Mouse (Mus musculus): ENCODE results near the gene Adgrb2. TPM values are rescaled to one million over a fixed set of nuclear protein-coding genes. Genes with fewer than 3 reads are reported as not detected.
A peak's percentile ranks its signal among the peaks of the same experiment; 100 is the strongest.

The Adgrb2 gene
- total RNA-seq, 2 experiments from 2014 or later: 21.0 to 24.4 TPM

DNA sequence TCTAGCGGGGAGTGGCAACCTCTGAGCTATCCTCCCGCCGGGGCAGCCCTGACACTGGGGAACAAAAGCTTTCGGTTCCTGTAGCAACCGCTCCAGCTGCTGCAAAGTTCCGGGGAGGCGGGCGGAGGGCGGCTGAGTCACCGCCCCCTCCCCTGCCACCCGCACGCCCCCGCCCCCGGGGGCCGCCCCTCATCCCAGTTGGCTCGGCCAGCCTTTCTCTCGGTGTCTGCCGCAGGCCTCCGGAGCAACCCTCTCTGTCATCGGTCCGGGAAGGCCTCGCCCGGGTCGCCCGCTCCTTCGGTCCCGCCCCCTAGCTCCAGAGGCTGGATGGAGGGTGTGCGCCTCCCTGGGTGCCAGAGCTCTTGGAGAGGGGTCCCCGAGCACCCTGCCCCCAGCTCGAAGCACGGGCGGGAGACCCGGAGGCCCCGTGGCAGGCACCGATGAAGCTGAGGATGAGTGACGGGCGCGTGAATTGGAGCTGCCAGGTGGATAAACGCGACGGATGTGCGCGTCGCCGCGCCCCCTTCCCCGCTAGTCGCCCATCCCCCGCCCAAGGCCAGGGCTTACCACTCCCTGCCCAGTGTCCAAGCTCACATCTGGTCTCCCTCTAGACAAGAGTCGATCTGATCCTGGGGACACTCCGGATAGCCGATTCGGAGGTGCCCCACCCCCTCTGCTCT lies 3.3 kb downstream of the Adgrb2 start:
- peak; percentile 81 to 87 for DNase-seq

DNA sequence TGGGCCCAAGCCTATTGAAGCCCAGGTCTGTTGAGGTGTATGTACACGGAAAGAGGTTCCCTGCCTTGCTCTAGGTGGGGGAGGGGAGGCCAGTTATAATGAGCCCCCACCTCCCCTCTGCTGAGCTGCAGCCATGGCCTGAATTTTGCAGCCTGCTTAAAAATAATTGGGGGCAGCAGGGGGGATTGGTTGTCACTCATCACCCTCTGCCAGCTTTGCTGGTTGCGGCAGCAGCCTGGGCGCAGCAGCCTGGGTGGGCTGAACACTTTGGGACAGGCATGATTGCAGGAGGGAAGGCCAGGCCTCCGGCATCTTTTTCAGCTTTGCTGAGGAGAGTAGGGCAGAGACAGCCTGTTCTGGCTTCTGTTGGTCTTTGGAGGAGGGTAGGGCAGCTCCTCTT lies 5.3 kb downstream of the Adgrb2 start:
- no peak for DNase-seq

DNA sequence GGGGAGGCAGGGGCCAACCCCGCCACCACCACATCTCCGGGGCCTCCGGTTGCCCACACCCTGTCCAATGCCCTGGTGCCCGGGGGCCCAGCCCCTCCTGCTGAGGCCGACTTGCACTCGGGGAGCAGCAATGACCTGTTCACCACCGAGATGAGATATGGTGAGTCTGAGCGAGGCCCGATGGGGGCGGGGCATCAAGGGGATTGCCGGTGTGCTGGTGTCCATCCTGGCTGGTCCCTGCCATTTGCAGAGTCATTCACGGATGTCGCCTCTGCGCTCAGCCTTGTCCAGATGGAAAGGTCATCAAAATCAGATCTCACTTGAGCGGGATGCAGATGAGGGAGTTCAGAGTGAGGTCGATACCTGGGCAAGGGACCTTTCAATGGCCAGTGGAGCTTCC lies 8.1 kb downstream of the Adgrb2 start:
- no peak for DNase-seq

DNA sequence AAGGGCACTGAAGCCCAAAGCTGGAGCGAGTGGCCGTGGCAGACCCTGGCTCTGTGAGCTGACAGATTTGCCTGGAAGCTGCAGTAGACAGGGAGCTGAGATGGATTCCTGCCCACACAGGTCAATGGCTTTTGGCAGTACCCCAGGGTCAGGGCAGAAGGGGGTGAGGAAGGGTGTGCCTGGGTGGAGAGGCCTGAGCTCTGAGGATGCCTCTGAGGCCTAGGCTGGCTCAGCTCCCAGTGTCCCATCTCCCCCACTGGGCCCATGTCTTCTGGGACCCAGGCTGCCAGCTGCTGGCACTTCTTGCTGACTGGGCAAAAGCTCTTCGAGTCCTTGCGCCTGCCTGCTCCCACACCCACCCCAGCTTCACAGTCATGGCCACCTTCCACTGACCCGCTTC lies 8.5 kb downstream of the Adgrb2 start:
- peak; percentile 42 to 46 for DNase-seq

DNA sequence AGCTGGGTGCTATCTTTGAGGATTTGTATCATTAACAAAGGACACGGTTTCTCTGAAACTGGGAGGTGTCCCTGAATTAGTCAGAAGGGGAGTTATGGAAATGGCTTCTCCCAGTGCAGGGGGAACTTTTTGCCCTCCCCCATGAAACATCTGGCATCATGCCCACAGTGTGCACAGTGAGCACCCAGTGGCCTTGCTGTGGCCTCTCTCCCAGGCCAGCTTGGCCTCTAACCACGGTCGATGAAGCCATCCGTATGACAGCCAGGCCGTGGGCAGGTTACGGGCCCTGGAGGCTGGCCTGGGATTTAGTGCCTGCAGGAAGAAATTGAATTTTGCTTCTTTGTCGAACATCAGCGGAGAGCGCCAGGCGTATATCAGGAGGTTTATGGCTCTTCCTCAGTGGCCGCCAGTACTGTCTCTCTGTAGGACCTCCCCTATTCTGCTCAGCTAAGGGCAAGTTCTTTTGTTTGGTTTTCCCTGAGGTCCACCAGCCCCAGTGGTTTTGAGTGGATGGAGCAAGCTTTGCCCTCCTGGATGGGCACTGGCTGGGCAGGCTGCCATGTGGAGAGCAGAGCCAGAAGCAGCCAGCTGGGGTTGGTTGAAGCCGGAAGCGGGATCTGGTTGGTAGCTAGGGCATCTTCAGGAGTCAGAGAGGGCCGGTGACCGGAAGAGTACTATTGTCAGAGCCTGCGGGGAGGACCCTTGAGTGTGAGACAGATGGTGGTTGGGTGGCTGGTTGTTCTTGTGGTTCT lies 9.4 kb downstream of the Adgrb2 start:
- peak; percentile 86 to 89 for DNase-seq

DNA sequence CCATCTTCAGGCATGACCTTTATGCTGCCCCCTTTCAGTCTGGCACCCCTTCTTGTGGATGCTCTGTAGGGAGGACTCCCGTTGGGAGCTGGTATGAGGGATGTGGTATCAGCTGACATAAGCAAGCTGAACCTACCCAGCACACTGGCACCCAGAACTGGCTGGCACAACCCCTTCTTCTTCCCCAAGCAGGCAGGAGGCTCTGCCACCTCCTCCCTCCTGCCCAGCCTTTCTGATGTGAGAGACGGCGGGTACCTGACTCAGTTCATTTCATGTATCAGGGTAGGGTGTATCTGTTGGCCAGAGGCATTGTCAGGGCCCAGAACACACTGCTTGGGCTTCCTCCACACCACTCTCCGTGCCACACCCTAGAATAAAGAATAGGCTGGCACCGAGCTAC lies 10.1 kb downstream of the Adgrb2 start:
- no peak for DNase-seq

DNA sequence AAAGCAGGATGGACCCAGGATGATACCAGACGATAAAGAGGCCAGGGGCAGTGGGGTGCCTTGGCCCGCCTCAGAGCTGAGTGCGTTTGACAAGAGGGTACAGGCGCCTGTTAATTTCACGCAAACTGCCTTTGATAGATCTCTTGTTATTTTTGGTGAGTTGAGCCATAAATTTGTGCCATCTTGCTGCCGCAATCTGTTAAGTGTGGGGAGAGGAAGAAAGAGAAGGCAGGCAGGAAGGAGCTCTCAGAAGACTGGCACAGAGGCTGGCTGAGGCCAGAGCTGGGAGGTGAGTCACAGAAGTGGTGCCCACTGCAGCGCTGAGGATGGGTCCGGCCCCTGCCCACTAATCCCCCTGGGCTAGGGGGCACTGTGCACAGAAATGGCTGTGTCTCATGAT lies 10.6 kb downstream of the Adgrb2 start:
- no peak for DNase-seq

DNA sequence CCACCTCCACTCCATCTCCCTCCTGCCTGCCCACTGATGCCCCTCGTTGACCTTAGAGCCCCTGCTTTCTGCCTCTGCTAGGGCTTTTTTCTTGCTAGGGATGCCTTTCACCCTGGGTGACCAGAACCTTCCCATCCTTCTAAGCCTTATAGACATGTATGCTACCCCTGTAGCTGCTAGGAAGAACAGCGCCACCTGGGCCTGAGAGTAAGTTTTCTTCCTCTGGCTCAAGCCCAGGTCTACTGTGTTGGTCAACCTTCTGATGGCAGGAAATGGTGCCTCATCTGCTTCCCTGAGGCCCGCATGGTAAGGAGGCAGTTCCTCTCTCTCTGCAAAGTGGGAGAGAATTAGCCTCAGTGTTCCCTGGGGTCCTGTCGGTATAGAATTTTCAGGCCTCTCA lies 11.3 kb downstream of the Adgrb2 start:
- DNase-seq: no peak

DNA sequence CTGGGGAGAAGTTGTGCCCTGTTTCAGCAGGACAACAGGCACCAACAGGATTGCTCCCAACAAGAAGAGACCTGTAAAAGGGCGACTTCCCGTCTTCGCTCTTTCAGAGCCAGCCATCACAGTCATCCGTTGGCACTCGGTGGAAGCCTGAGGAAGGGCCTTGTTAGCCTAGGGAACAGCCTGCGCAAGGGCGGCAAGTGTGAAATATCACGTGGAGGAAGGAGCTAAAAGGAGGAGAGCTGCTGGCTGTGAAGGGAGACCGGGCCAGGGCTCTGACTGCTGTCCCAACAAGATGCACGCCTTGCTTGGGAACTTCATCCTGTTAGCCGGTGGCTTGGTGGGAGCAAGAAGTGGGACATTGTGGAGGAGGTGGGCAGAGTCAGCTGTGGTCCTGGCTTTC lies 13.5 kb downstream of the Adgrb2 start:
- DNase-seq: no peak

DNA sequence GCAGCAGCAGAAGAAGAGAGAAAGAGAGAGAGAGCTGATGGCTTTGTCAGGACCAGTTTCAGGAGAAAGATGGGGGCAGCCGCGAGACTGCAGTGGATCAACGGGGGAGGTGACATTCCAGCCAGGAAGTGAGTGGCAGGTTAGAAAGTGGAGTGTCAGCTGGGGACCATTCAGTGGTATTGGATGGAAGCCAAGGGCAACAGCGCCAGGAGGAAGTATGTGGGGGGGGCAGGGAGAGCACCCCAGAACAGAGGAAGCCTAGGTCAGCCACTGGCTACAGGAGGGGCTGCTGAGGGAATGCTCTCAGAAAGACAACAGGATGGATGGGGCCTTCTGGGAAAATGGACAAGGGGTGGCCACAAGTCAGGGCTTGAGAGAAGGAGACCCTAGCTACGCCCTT lies 17.0 kb downstream of the Adgrb2 start:
- no peak for DNase-seq

DNA sequence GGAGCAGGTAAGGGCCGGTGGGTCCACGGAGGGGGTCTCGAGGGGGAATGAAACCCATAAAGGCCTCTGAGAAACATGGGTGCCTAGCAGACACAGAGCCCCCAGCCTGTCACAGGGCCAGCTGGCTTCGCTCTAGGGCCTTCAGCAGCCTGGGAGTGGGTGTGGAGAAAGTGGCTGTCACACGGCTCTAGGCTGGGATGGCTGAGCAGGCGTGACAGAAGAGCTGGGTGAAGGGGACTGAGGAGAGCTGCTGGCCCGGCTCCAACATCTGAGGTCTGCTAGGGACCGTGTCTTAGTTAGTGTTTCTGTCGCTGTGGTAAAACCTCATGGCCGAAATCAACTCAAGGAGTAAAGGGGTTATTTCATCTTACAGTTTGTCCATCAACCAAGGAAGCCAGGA lies 17.5 kb downstream of the Adgrb2 start:
- DNase-seq: no peak

DNA sequence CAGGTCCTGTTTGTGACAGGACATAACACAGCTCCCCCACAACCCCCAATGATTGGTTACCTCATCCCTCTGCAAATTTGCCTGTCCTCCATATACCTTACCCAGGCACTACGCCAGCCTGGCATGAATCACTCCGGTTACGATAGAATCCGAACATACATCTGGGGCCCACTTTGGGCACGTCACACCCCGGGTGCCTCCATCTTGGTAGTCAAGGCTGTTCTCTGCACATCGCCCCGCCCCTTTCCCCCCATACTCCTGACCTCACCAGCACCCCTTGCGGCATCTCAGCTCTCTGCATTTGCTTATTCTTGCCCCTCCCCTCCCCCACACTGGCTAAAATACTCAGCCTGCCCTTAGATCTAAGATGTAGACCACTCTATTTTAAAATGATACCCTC lies 20.9 kb downstream of the Adgrb2 start:
- DNase-seq: no peak

DNA sequence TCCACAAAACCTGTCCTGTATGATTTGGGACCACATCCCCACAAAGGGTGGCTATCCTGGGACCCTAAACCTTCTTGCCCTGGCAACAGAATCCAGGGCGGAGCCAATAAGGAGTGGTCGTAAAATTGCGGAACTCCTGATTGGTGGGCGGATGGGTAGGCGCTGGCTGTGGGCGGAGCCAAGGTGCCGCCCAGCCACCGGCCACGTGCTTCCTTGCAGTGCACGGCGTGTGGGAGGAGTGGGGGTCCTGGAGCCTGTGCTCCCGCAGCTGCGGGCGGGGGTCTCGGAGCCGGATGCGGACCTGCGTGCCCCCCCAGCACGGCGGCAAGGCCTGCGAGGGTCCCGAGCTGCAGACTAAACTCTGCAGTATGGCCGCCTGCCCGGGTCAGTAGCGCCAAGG lies 21.9 kb downstream of the Adgrb2 start:
- no peak for DNase-seq

DNA sequence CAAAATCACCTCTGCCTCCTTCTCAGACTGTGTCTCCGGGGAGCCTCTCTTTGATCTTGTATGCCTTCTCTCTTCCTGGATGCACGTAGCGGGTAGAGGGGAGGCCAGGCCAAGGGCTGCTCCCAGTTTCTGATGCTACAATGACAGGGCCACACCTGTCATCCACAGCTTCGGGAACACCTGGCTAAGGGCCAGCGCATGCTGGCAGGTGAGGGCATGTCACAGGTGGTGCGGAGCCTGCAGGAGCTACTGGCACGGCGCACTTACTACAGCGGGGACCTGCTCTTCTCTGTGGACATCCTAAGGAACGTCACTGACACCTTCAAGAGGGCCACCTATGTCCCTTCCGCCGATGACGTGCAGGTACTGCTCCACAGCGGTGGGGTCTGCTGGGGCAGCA lies 24.4 kb downstream of the Adgrb2 start:
- DNase-seq: no peak

DNA sequence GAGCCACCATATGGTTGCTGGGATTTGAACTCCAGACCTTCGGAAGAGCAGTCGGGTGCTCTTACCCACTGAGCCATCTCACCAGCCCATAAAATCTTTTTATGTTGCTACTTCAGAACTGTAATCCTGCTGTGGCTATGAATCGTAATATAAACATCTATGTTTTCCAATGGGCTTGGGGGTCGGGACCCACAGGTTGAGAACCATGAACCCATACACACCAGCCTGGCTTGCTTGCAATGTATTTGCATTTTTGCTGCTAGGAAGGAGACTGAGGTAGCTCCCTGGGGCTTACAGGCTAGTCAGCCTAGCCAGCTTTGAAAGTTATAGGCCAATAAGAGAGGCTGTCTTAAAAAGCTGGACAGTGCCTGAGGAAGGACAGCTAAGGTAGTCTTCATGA lies 26.1 kb downstream of the Adgrb2 start:
- no peak for DNase-seq

DNA sequence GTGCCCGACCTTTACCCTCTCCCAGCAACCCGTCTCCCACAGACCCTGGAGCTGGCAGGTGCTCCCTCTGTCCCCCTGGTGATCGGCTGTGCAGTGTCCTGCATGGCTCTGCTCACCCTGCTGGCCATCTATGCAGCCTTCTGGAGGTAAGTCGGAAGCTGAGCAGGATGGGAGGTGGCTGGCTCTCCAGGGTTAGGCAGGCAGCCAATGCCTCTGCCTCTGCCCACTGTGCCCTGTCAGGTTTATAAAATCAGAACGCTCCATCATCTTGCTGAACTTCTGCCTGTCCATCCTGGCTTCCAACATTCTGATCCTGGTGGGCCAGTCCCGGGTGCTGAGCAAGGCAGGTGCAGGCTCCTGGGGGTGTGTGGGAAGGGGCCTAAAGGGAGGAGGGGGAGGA lies 27.6 kb downstream of the Adgrb2 start:
- DNase-seq: no peak

DNA sequence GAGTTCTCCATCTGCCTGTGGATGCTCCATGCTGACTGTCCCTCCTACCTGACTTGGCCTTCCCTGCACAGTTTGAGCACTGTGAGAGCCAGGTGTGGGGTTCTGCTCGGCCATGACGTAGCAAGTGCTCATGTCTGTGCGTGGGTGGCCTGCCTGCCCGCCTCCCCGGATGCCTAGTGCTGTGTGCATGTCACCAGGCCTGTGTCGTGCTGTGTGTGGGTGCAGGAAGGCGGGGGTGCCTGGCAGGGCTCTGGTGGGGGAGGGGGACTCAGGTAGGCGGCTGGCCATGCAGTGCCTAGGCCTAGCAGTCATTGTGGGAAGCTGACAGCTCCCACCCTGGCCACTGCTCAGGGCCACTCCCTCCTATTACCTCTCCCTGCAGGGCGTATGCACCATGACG lies 28.4 kb downstream of the Adgrb2 start:
- no peak for DNase-seq

DNA sequence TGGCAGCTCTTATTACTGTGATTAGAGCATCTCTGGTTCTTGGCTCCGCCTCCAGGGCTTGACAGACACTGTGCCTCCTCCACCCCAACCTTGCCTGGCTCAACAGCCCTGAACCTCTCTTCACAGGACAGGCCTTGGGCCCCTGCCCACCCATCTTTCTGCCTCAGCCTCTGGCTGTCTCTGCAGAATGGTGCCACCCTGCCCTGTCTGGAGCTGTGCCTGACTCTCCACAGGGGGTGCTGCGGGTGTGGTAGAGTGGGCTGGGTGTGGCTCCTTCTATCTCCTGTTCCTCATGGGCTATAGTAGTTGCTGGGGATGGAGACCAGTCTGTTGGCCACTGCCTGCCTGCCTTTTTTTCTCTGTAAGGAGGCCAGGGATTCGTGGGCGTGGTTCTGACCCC lies 31.3 kb downstream of the Adgrb2 start:
- no peak for DNase-seq

DNA sequence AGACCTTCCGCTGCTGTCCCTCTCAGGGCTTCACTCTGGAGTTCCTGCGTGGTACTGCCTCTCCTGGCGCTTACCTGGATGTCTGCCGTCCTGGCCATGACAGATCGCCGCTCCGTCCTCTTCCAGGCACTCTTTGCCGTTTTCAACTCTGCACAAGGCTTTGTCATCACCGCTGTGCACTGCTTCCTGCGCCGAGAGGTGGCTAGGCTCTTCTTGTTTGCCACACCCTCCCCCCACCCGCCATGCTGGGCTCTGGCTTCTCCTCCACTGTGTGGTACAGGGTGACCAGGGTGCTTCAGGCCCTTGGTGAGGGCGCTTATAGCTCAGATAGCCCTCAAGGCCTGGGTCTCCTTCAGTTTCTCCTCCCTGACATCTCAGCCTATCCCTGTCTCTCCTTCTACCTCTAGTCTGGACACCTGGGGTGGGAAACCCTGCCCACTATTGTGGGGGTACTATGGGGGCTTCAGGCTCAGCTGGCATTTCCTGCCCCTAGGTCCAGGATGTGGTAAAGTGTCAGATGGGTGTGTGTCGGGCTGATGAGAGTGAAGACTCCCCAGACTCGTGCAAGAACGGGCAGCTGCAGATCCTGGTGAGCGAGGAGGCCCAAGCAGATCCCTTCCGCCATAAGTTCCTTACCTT lies 32.5 kb downstream of the Adgrb2 start:
- DNase-seq: no peak

DNA sequence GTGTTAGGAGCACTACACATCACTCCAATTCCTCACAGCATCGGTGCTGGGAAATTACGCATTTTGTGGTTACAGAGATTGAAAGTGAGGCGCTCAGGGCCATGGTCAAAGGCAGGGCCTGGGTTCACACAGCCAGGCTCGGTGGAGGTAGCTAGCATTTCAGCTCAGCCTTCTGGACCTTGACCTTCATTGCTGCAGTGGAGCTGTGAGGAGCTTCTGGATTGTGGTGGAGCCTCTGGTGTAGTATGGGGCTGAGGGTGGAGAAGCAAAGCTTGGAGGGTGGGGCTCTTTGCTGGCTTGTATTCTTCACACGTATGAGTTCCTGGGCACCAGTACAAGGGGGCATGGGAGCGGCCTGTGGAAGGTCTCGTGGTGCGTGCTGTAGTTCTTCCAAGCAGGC lies 38.3 kb downstream of the Adgrb2 start:
- peak; percentile 42 to 48 for DNase-seq

DNA sequence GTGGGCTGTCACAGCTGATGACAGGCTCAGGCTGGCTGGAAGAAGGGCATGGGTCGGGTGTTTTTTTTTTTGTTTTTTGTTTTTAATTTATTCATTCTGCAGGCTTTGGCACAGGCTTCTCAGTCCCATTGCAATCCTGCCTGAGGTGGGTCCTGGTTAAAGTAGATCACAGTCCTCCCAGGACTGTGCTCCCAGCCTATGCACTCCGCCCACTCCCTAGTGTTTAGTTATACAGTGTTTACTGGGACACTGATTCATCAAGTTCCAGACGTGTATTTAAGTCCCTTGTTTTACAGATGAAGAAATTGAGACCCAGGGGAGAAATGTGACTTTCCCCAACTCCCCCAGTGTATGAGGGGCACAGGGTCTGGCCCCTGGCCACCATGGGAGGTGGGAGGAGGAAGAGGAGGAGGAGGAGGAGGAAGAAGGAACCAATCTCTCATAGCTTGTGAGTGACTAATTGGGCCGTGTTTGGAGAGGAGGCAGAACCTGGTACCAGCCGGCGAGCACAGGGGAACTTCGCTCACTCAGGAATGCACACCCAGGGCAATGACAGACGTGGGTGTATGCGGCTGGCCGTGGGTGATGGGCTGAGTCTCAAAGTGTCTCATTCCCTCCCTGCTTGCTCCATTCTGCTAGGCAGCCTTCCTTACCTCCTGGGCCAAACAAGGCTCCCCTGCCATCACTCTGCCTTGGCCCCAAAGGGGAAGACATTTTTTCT lies 39.0 kb downstream of the Adgrb2 start:
- peak in 1 of 2 experiments; percentile 28 for DNase-seq

DNA sequence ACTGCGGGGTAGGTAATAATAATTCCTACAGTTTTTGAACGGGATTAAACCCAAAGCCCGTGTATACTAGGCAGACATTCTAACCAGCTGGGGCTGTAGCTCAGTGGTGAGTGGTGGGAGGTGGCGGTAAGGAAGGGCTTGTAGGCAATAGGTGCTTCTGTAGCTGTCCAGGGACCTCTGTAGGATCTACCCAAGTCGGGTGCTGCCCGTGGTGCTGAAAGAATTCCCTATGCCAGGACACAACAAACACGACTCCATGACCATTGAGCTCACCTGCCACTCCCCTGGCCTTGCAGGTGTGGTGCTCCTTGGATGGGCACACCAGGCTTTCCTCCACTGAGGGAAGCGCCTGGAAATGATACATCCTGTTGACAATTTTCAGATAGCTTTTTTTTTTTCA lies 40.9 kb downstream of the Adgrb2 start:
- no peak for DNase-seq

DNA sequence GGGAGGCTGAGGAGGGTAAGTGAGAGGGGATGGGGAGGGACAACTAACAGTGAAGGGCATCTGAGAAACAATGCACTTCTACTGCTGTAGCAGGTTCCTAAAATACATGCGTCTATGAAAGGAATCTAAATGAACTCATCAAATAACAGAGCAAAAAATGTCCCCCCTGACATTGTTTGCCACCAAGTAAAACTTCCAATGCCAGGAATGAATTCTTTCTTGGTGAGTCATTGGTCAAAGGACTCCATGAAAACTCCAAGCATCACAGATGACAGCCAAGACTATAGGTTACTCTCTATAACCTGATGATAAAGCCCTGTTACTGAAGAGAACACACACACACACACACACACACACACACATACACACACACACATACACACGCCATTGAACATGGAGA lies 46.5 kb downstream of the Adgrb2 start:
- no peak for DNase-seq
